Mouse (Mus musculus): ENCODE results near the gene Olfr721-ps1. TPM values are rescaled to one million over a fixed set of nuclear protein-coding genes. Genes with fewer than 3 reads are reported as not detected.

The Olfr721-ps1 gene
- polyA plus RNA-seq (2015; fragmentation: Nextera tagmentation; extraction: Ambion mirVana): not detected in 2 replicates

DNA sequence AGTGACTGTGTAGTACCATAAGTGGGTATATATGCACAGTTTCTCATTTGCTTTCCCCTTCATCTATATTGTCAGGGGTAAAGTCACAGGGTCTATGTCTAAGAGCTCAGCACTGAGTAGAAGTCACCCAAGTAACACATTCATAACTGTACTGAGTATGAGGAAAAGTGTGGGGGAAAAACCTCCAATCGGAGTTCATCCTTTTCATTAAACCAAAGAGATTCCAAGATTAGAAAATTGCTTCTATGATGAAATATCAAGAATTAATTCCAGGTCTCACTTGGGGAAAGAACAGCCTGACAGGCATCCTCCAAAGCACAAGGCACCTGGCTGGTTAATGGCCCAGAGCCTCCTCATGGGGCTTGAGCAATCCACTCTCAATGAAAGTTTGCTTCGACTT, at the start of gene Olfr721-ps1:
Olfr721-ps1 (plus strand) TSS at position 301 of the 400 bp plus-strand sequence.
- Histone ChIP-seq H3K4me1 (ENCODE audit: control insufficient read depth, low read depth, low read length) (no peaks in the 10 kb centered on the region), H3K4me2 (ENCODE audit: low read depth, low read length) (no peak within 1 kb of the TSS), H3K4me3 (ENCODE audit: low read depth, low read length) (no peak within 1 kb of the TSS), H3K27ac (ENCODE audit: low read length) (no peak within 1 kb of the TSS), H3K36me3 (ENCODE audit: control insufficient read depth, insufficient read depth) (no peaks in the 10 kb centered on the region), H3K27me3 (ENCODE audit: control insufficient read depth, insufficient read depth, low read depth, low read length) (no peaks in the 10 kb centered on the region), H3K9me3 (replicated peaks; ENCODE audit: control insufficient read depth, low read length) (no peaks in the 10 kb centered on the region), H3K9ac (ENCODE audit: low read depth, low read length) (no peak within 1 kb of the TSS)
- ATAC-seq (ENCODE audit: low read depth): no peak
- WGBS (ENCODE audit: insufficient replicate concordance): 62% methylated on average over 2 of the region's 2 CpGs

- Histone ChIP-seq H3K27ac (ENCODE audit: low read length) (no peak overlapping the region), H3K27me3 (ENCODE audit: control insufficient read depth, insufficient read depth, low read depth, low read length) (no peaks in the 10 kb centered on the region), H3K4me3 (ENCODE audit: low read depth, low read length) (no peak overlapping the region), H3K4me2 (ENCODE audit: low read depth, low read length) (no peak overlapping the region), H3K36me3 (ENCODE audit: control insufficient read depth, insufficient read depth) (no peaks in the 10 kb centered on the region), H3K4me1 (ENCODE audit: control insufficient read depth, low read depth, low read length) (no peaks in the 10 kb centered on the region), H3K9me3 (replicated peaks; ENCODE audit: control insufficient read depth, low read length) (peaks cover 44% of the 10 kb centered on the region), H3K9ac (ENCODE audit: low read depth, low read length) (no peak overlapping the region)
- ATAC-seq (ENCODE audit: low read depth): no peak
- WGBS (ENCODE audit: insufficient replicate concordance): 77% methylated on average over 9 of the region's 9 CpGs
These were observed 49.1 kb upstream of the Olfr721-ps1 start for GRCm38 (mm10) chr14:14351721-14352590.

- no peak overlapping the region for H3K4me3 ChIP-seq (ENCODE audit: low read depth, low read length)
- H3K9ac ChIP-seq (ENCODE audit: low read depth, low read length): no peak overlapping the region
- H3K27me3 ChIP-seq (ENCODE audit: control insufficient read depth, insufficient read depth, low read depth, low read length): no peaks in the 10 kb centered on the region
- no peak overlapping the region for H3K4me2 ChIP-seq (ENCODE audit: low read depth, low read length)
- peaks cover 40% of the 10 kb centered on the region for H3K9me3 ChIP-seq (replicated peaks; ENCODE audit: control insufficient read depth, low read length)
- H3K27ac ChIP-seq (ENCODE audit: low read length): no peak overlapping the region
- 66% methylated on average over 6 of the region's 6 CpGs for WGBS (ENCODE audit: insufficient replicate concordance)
- no peaks in the 10 kb centered on the region for H3K36me3 ChIP-seq (ENCODE audit: control insufficient read depth, insufficient read depth)
- no peaks in the 10 kb centered on the region for H3K4me1 ChIP-seq (ENCODE audit: control insufficient read depth, low read depth, low read length)
- ATAC-seq (ENCODE audit: low read depth): no peak
These were observed 48.5 kb upstream of the Olfr721-ps1 start for GRCm38 (mm10) chr14:14352606-14353005.

GRCm38 (mm10) chr14:14353081-14353732, 47.9 kb upstream of the Olfr721-ps1 start:
- Histone ChIP-seq H3K4me1 (ENCODE audit: control insufficient read depth, low read depth, low read length) (no peaks in the 10 kb centered on the region), H3K36me3 (ENCODE audit: control insufficient read depth, insufficient read depth) (no peaks in the 10 kb centered on the region), H3K9ac (ENCODE audit: low read depth, low read length) (no peak overlapping the region), H3K4me2 (ENCODE audit: low read depth, low read length) (no peak overlapping the region), H3K9me3 (replicated peaks; ENCODE audit: control insufficient read depth, low read length) (peaks cover 34% of the 10 kb centered on the region), H3K27ac (ENCODE audit: low read length) (no peak overlapping the region), H3K27me3 (ENCODE audit: control insufficient read depth, insufficient read depth, low read depth, low read length) (no peaks in the 10 kb centered on the region), H3K4me3 (ENCODE audit: low read depth, low read length) (no peak overlapping the region)
- WGBS (ENCODE audit: insufficient replicate concordance): 67% methylated on average over 7 of the region's 7 CpGs
- ATAC-seq (ENCODE audit: low read depth): no peak

DNA sequence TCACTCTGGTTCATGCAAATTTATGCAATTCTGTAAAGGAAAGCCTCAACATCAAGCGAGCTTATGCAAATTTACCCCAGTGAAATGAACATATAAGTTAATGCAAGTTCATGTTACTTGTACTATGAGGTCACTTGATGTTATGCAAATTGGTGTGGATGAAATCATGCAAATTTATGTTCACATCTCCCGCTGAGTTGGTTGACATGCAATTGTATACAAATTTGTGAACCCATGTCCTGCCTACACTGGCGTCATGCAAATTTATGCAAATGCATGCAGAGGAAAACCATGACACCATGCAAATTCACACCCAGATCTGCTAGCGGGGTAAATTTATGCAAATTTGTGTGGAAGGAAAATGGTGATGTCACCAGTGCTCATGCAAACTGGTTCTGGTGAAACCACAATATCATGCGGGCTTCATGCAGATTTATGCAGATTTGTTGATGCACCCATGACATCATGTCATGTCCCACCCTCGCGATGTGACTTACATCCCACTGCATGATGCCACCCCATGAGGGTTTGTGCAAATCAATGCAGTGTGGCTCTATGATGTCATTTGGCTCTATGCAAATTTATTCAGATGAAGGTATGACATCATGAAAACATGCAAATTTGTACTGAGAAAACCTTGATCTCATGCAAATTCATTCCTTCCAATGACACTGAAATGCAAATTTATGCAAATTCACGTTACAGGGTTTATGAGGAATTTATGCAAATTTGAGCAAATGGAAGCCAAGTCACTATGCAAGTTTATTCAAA, 47.2 kb upstream of the Olfr721-ps1 start:
- 73% methylated on average over 8 of the region's 8 CpGs for WGBS (ENCODE audit: insufficient replicate concordance)
- no peaks in the 10 kb centered on the region for H3K27me3 ChIP-seq (ENCODE audit: control insufficient read depth, insufficient read depth, low read depth, low read length)

GRCm38 (mm10) chr14:14354511-14355359, 46.4 kb upstream of the Olfr721-ps1 start:
- Histone ChIP-seq H3K9me3 (replicated peaks; ENCODE audit: control insufficient read depth, low read length) (peaks cover 20% of the 10 kb centered on the region), H3K4me3 (ENCODE audit: low read depth, low read length) (no peak overlapping the region), H3K36me3 (ENCODE audit: control insufficient read depth, insufficient read depth) (no peaks in the 10 kb centered on the region), H3K4me2 (ENCODE audit: low read depth, low read length) (no peak overlapping the region), H3K27me3 (ENCODE audit: control insufficient read depth, insufficient read depth, low read depth, low read length) (no peaks in the 10 kb centered on the region), H3K9ac (ENCODE audit: low read depth, low read length) (no peak overlapping the region), H3K27ac (ENCODE audit: low read length) (no peak overlapping the region), H3K4me1 (ENCODE audit: control insufficient read depth, low read depth, low read length) (no peaks in the 10 kb centered on the region)
- 73% methylated on average over 13 of the region's 13 CpGs for WGBS (ENCODE audit: insufficient replicate concordance)
- ATAC-seq (ENCODE audit: low read depth): no peak

More for the DNA sequence above, 47.2 kb upstream of the Olfr721-ps1 start:
- Histone ChIP-seq H3K4me1 (ENCODE audit: control insufficient read depth, low read depth, low read length) (no peaks in the 10 kb centered on the region), H3K27ac (ENCODE audit: low read length) (no peak overlapping the region), H3K9ac (ENCODE audit: low read depth, low read length) (no peak overlapping the region), H3K36me3 (ENCODE audit: control insufficient read depth, insufficient read depth) (no peaks in the 10 kb centered on the region), H3K9me3 (replicated peaks; ENCODE audit: control insufficient read depth, low read length) (peaks cover 29% of the 10 kb centered on the region), H3K4me2 (ENCODE audit: low read depth, low read length) (no peak overlapping the region), H3K4me3 (ENCODE audit: low read depth, low read length) (no peak overlapping the region)
- no peak for ATAC-seq (ENCODE audit: low read depth)

- H3K4me3 ChIP-seq (ENCODE audit: low read depth, low read length): no peak overlapping the region
- no peaks in the 10 kb centered on the region for H3K27me3 ChIP-seq (ENCODE audit: control insufficient read depth, insufficient read depth, low read depth, low read length)
- H3K36me3 ChIP-seq (ENCODE audit: control insufficient read depth, insufficient read depth): no peaks in the 10 kb centered on the region
- H3K4me1 ChIP-seq (ENCODE audit: control insufficient read depth, low read depth, low read length): no peaks in the 10 kb centered on the region
- no peak overlapping the region for H3K27ac ChIP-seq (ENCODE audit: low read length)
- no peak overlapping the region for H3K9ac ChIP-seq (ENCODE audit: low read depth, low read length)
- ATAC-seq (ENCODE audit: low read depth): no peak
- 65% methylated on average over 8 of the region's 8 CpGs for WGBS (ENCODE audit: insufficient replicate concordance)
- H3K4me2 ChIP-seq (ENCODE audit: low read depth, low read length): no peak overlapping the region
- H3K9me3 ChIP-seq (replicated peaks; ENCODE audit: control insufficient read depth, low read length): peaks cover 15% of the 10 kb centered on the region
These were observed 45.8 kb upstream of the Olfr721-ps1 start for GRCm38 (mm10) chr14:14355360-14355646.

GRCm38 (mm10) chr14:14395535-14395934, 5.6 kb upstream of the Olfr721-ps1 start:
- no peak for ATAC-seq (ENCODE audit: low read depth)
- 65% methylated on average over 1 of the region's 1 CpGs for WGBS (ENCODE audit: insufficient replicate concordance)
- Histone ChIP-seq H3K36me3 (ENCODE audit: control insufficient read depth, insufficient read depth) (no peaks in the 10 kb centered on the region), H3K9me3 (replicated peaks; ENCODE audit: control insufficient read depth, low read length) (no peaks in the 10 kb centered on the region), H3K4me3 (ENCODE audit: low read depth, low read length) (no peak overlapping the region), H3K4me1 (ENCODE audit: control insufficient read depth, low read depth, low read length) (no peaks in the 10 kb centered on the region), H3K27ac (ENCODE audit: low read length) (no peak overlapping the region), H3K9ac (ENCODE audit: low read depth, low read length) (no peak overlapping the region), H3K4me2 (ENCODE audit: low read depth, low read length) (no peak overlapping the region), H3K27me3 (ENCODE audit: control insufficient read depth, insufficient read depth, low read depth, low read length) (no peaks in the 10 kb centered on the region)
